In genomic region chr9:51430426-51430825, GRCm38 (mm10) we compare ENCODE assay signal across 22 mouse cellular contexts.
"Had no signal": no experiment of that assay in that cellular context is flagged by ENCODE, and none has a peak within 500 bp of the region (broad histone marks: within the 10 kb centered on the region; RNA-seq: fewer than 3 reads in every experiment).

No protein-coding gene starts in this region.

- H3K27me3 ChIP-seq: limb, embryonic 13.5 days; liver, embryonic 12.5 days; liver, embryonic 15.5 days; lung, embryonic 15.5 days; megakaryocyte, embryonic 14.5 days; midbrain, embryonic 13.5 days; neural tube, embryonic 13.5 days had no signal

- H3K4me2 ChIP-seq: limb, embryonic 13.5 days; liver, embryonic 12.5 days; liver, embryonic 15.5 days; lung, embryonic 15.5 days; midbrain, embryonic 13.5 days; neural tube, embryonic 13.5 days had no signal

- H3K9ac ChIP-seq: limb, embryonic 13.5 days; liver, embryonic 12.5 days; liver, embryonic 15.5 days; lung, embryonic 15.5 days; midbrain, embryonic 13.5 days; neural tube, embryonic 13.5 days had no signal

- DNase-seq: kidney, postnatal 14 days; kidney, postnatal 4 days; liver; lung, adult 18-20 months; lung, postnatal 10 days; lung, postnatal 36 days; retina, postnatal 1 day; right cerebral cortex, postnatal 25 days; thymus, adult 2 months; thymus, postnatal 14 days; thymus, postnatal 4 days had no signal

- H3K4me3 ChIP-seq: limb, embryonic 10.5 days; limb, embryonic 13.5 days; liver, embryonic 12.5 days; liver, embryonic 15.5 days; lung, embryonic 15.5 days; megakaryocyte, embryonic 14.5 days; midbrain, embryonic 10.5 days; midbrain, embryonic 13.5 days; myocyte; neural tube, embryonic 13.5 days had no signal

- H3K9me3 ChIP-seq: limb, embryonic 10.5 days; limb, embryonic 13.5 days; liver, embryonic 12.5 days; liver, embryonic 15.5 days; lung, embryonic 15.5 days; midbrain, embryonic 10.5 days; midbrain, embryonic 13.5 days; neural tube, embryonic 13.5 days had no signal

- H3K27ac ChIP-seq: limb, embryonic 10.5 days; limb, embryonic 13.5 days; liver, embryonic 12.5 days; liver, embryonic 15.5 days; lung, embryonic 15.5 days; midbrain, embryonic 10.5 days; midbrain, embryonic 13.5 days; neural tube, embryonic 13.5 days had no signal

- H3K4me1 ChIP-seq: limb, embryonic 10.5 days; limb, embryonic 13.5 days; liver, embryonic 12.5 days; liver, embryonic 15.5 days; lung, embryonic 15.5 days; megakaryocyte, embryonic 14.5 days; midbrain, embryonic 13.5 days; neural tube, embryonic 13.5 days had no signal

- H3K36me3 ChIP-seq: limb, embryonic 10.5 days; limb, embryonic 13.5 days; liver, embryonic 12.5 days; liver, embryonic 15.5 days; lung, embryonic 15.5 days; midbrain, embryonic 10.5 days; midbrain, embryonic 13.5 days; neural tube, embryonic 13.5 days had no signal

- ATAC-seq: liver, embryonic 12.5 days; midbrain, embryonic 13.5 days; midbrain, embryonic 16.5 days had no signal
